Mouse (Mus musculus): ENCODE measurements at regions not wholly inside any gene's neighbourhood (a gene's known extent, or its start where the extent isn't known, plus 50 kb on each side); places are given as distances from the start of the nearest gene placed in this dataset.
A peak's percentile ranks its signal among the peaks of the same experiment; 100 is the strongest.

DNA sequence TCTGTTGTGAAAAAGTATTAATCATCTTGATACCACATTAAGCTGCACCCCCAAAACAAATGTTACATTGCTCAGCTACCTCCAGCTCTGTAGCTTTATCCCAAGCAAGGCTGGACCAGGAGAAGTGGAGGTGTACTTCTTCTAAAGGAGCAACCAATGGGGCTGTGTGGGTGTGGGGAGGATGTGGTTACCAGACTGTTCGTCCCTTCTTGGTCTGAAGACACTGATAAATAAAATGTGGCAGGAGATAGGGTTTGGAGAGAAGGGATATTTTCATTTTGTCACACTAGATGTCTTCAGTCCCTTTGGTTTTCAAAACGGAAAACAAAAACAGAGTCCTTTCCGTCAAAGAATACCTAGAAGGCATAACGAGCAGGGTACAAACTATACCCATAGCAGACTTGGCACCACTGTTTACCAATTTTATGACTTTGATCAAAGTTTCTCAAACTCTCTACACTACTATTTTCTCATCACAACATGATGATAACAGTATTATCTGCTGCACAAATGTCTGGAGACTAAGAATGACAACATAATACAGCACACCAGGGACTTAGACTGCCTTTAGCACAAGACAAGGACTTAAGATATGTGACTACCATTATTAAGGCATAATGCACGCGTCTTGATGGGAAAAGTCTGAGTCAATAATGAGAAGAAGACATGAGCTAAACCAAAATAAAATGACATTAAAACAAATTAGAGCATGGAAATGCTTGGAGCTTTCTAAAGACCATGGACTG is 253.4 kb upstream of the Rag2 start:
- DNase-seq: no peak

- DNase-seq: no peak
Observed at GRCm38 (mm10) chr2:101371834-101372493, 252.6 kb upstream of the Rag2 start.

DNA sequence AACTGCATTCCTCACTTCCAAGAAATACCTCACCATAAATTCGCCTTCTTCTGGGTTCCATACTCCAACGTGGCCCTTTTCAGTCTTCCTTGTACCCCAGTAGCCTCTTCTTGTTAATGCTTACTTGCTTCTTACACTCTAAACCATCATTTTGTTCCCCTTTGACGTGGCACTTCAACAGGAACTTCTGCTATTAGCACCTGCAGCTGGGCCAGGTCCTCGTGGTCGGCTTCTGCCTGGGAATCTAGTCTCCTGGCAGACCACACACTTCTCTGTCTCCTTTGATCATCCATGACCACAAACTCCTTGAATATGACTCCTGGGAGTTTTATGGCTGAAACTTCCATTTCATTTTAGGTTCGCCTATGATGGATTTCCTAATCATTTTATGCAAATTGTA is 243.9 kb upstream of the Rag2 start:
- DNase-seq: no peak

GRCm38 (mm10) chr2:101415002-101415401 is 209.5 kb upstream of the Rag2 start:
- DNase-seq: no peak

- no peak for DNase-seq
Observed at GRCm38 (mm10) chr2:101416702-101417101, 207.8 kb upstream of the Rag2 start.

GRCm38 (mm10) chr2:101433141-101433895 is 191.2 kb upstream of the Rag2 start:
- DNase-seq: no peak

- DNase-seq: no peak
Observed at GRCm38 (mm10) chr2:101440231-101440630, 184.3 kb upstream of the Rag2 start.

DNA sequence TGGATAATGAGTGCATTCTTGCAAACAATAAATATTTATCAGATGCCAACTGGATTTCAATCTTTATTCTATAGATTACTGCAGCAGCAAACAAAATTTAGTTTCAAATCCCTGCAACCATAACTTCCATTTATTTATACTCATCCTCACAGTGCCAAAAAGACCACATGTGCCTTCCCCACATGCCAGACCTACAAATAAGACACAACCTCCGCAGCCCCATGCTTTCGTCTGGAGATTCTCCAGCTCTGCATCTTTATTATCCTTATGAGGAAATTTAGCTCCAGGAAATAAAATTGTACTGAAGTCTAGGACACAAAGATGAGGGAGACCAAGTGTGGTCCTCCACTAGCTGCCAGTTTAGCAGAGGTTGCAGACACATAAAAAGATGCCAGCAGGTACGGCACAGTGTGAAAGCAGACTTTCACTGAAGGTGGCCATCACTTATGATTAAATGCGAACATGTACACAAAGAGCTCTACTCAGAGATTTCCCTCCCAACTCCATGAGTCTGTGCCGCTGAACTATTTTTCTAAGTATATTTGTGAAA is 183.4 kb upstream of the Rag2 start:
- DNase-seq: no peak

DNA sequence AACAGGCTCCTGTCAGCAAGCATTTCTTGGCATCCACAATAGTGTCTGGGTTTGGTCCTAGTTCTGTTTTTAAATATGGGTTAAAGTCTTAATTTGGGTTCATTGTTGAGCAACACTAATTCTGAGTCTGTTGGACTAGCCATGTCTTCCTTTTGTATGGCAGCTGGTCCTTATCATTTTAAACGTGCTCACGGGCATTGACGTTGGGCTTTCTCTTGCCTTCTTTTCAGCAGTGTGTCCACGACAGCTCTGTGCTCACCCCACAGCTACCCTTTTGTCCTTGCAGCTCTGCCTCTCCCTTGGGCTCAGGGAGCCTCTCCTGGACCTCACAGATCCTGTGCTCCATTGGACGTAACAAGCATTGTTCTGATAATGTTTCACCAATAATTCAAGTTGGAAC is 168.9 kb upstream of the Rag2 start:
- no peak for DNase-seq

DNA sequence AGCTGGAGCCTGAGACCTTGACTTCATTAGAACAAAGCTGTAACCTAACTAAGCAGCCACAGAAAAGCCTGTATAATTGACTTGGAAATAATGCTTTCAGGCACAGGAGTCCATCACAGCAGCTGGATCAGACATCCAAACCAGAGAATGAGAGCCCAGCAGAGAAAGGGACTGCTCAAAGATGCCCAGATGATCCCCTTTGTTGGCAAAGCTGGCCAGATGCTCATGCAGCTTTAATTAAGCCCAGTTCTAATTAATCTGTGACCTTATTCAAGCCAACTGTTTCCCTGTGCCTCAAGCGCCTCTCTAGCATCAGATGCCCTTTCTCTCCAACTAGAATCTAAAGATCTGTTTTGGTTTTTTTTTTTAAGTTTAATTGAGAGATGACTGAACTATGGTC is 165.6 kb upstream of the Rag2 start:
- no peak for DNase-seq

DNA sequence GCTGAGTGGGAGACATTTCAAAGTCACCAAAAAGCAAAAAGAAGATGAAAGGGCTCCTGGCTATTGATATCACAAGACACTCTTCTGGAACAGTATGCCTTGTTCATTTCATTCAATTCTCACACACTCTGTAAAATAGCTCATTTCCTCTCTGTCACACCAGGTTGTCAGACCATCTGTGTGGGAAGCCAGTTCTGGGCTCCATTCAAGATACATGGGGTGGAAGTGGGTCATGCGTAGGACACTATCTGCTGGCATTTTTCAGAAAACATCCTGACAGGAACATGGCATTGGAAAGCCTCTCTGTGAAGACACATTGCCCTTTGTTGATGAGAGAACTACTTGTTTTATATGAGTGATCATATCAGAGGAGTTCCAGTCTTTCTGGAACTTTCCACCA is 162.1 kb upstream of the Rag2 start:
- peak; percentile 37 to 38 for DNase-seq

GRCm38 (mm10) chr2:101464291-101465140 is 160.0 kb upstream of the Rag2 start:
- DNase-seq: no peak

GRCm38 (mm10) chr2:101470569-101471100 is 153.9 kb upstream of the Rag2 start:
- no peak for DNase-seq

DNA sequence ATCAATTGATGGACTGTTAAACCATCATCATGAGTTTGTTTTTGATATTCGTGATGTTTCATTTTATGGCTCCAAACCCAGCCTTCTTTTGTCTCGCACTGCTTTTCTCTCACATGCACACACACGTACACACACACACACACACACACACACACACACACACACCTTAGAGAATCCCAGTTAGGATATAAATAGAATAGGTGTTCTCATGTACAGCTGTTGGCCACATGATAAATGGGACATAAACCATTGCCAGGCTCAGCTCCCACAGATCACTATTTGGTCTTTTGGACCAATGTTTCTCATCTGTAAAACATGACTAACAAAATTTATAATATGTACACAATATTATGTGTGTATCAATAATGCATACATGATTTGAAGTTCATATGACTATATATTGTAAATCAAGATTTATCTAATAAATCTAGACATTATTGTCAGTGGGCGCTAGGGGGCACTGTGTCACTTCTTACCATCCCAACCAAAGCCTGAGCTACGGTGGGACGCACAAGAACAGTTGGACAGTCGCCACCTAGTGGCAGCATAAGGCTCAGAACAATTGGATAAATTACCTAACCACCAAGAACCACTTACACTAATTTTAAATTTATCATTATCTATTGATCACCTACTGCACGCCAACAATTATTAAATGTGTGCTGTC is 151.9 kb upstream of the Rag2 start:
- DNase-seq: peak; percentile 69 to 74

- DNase-seq: no peak
Observed at GRCm38 (mm10) chr2:101473116-101473485, 151.4 kb upstream of the Rag2 start.

DNA sequence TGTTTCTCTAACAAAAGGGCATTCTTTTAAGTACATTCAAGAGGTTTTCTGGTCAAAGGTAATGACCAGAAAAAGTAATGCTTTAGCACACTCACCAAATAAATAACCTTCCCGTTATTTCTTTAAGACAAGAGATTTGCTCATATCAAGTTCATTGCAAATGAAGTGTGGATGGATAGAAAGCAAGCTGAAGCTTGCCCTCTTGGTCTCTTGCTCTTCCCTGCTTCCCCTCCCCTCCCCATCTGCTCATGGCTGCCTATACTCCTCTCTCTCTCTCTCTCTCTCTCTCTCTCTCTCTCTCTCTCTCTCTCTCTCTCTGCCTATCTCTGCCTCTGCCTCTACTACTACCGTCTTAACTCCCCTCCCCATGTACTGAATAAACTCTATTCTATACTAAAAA is 147.7 kb upstream of the Rag2 start:
- no peak for DNase-seq

DNA sequence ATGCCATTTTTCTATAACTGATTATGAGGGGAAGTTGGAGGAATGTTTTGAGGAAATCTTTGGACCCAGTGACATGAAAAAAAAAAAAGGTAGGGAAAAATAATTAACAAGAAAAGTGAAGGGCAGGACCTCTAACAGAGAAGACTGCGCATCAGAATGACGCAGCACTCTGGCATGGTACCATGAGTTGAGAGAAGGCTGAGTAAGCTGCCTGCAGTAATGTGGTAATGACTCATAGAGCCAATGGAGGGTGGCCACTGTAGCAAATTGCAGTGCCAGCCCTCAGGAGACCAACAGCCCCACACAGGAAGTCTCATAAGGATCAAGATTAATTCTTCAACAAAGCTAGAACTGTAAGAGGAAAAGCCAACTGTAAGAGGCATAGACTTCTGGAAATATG is 134.3 kb upstream of the Rag2 start:
- DNase-seq: no peak

DNA sequence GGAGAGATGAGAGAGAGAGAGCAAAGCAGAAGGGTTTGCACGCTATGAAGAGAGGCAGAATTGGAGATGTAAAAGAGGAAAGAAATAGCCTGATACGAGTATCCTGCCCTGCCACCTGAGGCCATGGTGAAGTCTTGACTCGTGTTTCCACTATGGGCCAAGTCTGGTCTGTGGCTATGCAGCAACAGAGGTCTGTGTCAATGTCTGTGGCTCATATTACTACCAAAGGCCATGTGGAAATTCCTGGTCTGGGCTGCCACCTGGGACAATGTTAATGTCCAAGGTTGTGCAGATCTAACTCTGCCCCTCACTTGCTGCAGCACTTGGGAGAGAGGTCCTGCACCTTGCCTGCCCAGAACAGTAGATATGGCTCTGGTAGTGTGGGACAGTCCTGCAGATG is 132.8 kb upstream of the Rag2 start:
- no peak for DNase-seq

GRCm38 (mm10) chr2:101508116-101508515 is 116.4 kb upstream of the Rag2 start:
- DNase-seq: no peak

Measured in layer of hippocampus, postnatal 36 days (tissue).